Mouse (Mus musculus) heart, postnatal 0 days (tissue): ENCODE measurements around the gene C2cd2l.

ENCODE experiments used
- CTCF ChIP-seq: IDR thresholded peaks from 2 replicates; pipeline ENCODE4 v1.5.1; 2016; ENCODE audit warnings: antibody characterized with exemption, control low read depth, low read depth
- EP300 ChIP-seq: IDR thresholded peaks from 2 replicates; pipeline ENCODE4 v1.6.1; 2016; ENCODE audit warnings: antibody characterized with exemption, low read depth

DNA sequence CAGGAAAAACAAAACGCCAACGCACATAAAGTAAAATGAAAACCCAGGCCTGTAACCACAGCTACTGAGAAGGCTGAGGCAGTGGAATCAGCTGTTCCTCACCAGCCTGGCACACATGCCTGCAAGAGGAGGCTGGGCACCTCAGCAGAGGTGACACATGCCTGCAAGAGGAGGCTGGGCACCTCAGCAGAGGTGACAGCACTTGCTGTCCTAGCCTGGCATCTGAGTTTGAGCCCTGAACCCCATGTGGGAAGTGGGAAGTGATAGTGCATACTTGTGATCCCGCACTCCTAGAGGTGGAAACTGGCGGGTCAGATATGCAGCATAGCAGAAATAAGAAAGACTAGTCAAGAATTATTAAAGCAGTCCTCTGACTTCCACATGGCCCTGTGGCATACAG, 31.3 kb upstream of the C2cd2l start:
- no peak for TF ChIP-seq CTCF
- TF ChIP-seq EP300: no peak
